Mouse (Mus musculus) spleen, adult 2 months (tissue): Measurements from ENCODE around the gene Med23. TPM values are rescaled to one million over a fixed set of nuclear protein-coding genes. Genes with fewer than 3 reads are reported as not detected.

Source experiments
- DNase-seq, 2 experiments: peaks; one replicate each; pipeline versions ENCODE4 v3.0.0 to v3.0.0-alpha.2; 2012 to 2021; ENCODE audit warnings: low spot score in 2 of 2, low read depth in 1 of 2
- H3K27ac ChIP-seq: fragments of 200-500 bp; 2 replicates; pipeline ENCODE4 v1.5.1; 2012; ENCODE audit warnings: low read length, inconsistent platforms; ENCODE audit not compliant: insufficient read depth
- H3K27me3 ChIP-seq: fragments of 200-500 bp; 2 replicates; pipeline ENCODE4 v1.6.1; 2012; ENCODE audit warnings: mild to moderate bottlenecking, moderate library complexity, low read length, inconsistent platforms; ENCODE audit not compliant: control insufficient read depth, insufficient read depth
- H3K36me3 ChIP-seq: fragments of 200-500 bp; 2 replicates; pipeline ENCODE4 v1.6.1; 2012; ENCODE audit warnings: mild to moderate bottlenecking, low read length, inconsistent platforms; ENCODE audit not compliant: control insufficient read depth, insufficient read depth
- H3K4me1 ChIP-seq: fragments of 200-500 bp; 2 replicates; pipeline ENCODE4 v1.6.1; 2011; ENCODE audit warnings: inconsistent platforms; ENCODE audit not compliant: control insufficient read depth, insufficient read depth, insufficient read length
- H3K4me3 ChIP-seq: fragments of 200-500 bp; 2 replicates; pipeline ENCODE4 v1.5.1; 2011; ENCODE audit warnings: mild to moderate bottlenecking, inconsistent platforms; ENCODE audit not compliant: insufficient read depth, insufficient read length; ENCODE audit errors: extremely low read depth
- CTCF ChIP-seq: fragments of 200-500 bp; IDR thresholded peaks from 2 replicates; pipeline ENCODE4 v1.5.1; 2011; ENCODE audit warnings: mild to moderate bottlenecking, inconsistent platforms; ENCODE audit not compliant: insufficient read depth, insufficient read length, insufficient replicate concordance; ENCODE audit errors: extremely low read depth
- POLR2A ChIP-seq: fragments of 200-500 bp; IDR thresholded peaks from 2 replicates; pipeline ENCODE4 v1.6.1; 2011; ENCODE audit warnings: low read depth, low read length, inconsistent platforms
- WGBS: fragments of 180-500 bp; shearing (Covaris S2); methylation state at CpG from one replicate; pipeline ENCODE4 v1.1.7; 2018; 5-methylcytosine and 5-hydroxymethylcytosine counted together
- polyA plus RNA-seq: library from polyadenylated mRNA; depleted of rRNA; stranded (reverse); fragments of >200 nt; gene quantifications from 2 replicates; pipeline ENCODE4 v1.2.3, GENCODE M21; 2012

Gene Med23
- polyA plus RNA-seq, 1 experiment, result 12.6 TPM

- no peak overlapping the region for H3K4me3 ChIP-seq
- no peak overlapping the region for H3K27ac ChIP-seq
- no peak for DNase-seq
- H3K4me1 ChIP-seq, result peaks cover 3% of the 10 kb centered on the region; the same call in 1 of the 2 replicates
- TF ChIP-seq CTCF (no peak), POLR2A (no peak)
- no peaks in the 10 kb centered on the region for H3K36me3 ChIP-seq
- 93% methylated on average over 7 of the region's 7 CpGs for WGBS
- no peaks in the 10 kb centered on the region for H3K27me3 ChIP-seq
Measured at GRCm38 (mm10) chr10:24825456-24826081, 44.2 kb upstream of the Med23 start.

- DNase-seq, result no peak
- no peak overlapping the region for H3K27ac ChIP-seq
- H3K36me3 ChIP-seq, result no peaks in the 10 kb centered on the region
- TF ChIP-seq POLR2A, result no peak
- no peak for TF ChIP-seq CTCF
- H3K27me3 ChIP-seq, result no peaks in the 10 kb centered on the region
- peaks cover 3% of the 10 kb centered on the region; the same call in 1 of the 2 replicates for H3K4me1 ChIP-seq
- no peak overlapping the region for H3K4me3 ChIP-seq
- 89% methylated on average over 6 of the region's 6 CpGs for WGBS
Measured at GRCm38 (mm10) chr10:24826130-24826529, 43.7 kb upstream of the Med23 start.

- no peak for TF ChIP-seq CTCF
- TF ChIP-seq POLR2A, result no peak
- Histone ChIP-seq H3K27me3 (no peaks in the 10 kb centered on the region), H3K27ac (no peak overlapping the region), H3K4me3 (no peak overlapping the region), H3K4me1 (peaks cover 3% of the 10 kb centered on the region; the same call in 1 of the 2 replicates), H3K36me3 (no peaks in the 10 kb centered on the region)
- 93% methylated on average over 4 of the region's 4 CpGs for WGBS
- DNase-seq, result no peak
Measured at GRCm38 (mm10) chr10:24828136-24828535, 41.6 kb upstream of the Med23 start.

- no peak for DNase-seq
- Histone ChIP-seq H3K36me3 (no peaks in the 10 kb centered on the region), H3K4me3 (no peak overlapping the region), H3K27me3 (no peaks in the 10 kb centered on the region), H3K4me1 (no peaks in the 10 kb centered on the region), H3K27ac (no peak overlapping the region)
- WGBS, result 78% methylated on average over 5 of the region's 5 CpGs
- TF ChIP-seq POLR2A (no peak), CTCF (no peak)
Measured at GRCm38 (mm10) chr10:24830448-24830847, 39.3 kb upstream of the Med23 start.

- WGBS, result 35% methylated on average over 14 of the region's 15 CpGs
- no peak overlapping the region for H3K4me3 ChIP-seq
- no peaks in the 10 kb centered on the region for H3K4me1 ChIP-seq
- H3K27ac ChIP-seq, result no peak overlapping the region
- no peak for DNase-seq
- TF ChIP-seq CTCF, result no peak
- TF ChIP-seq POLR2A, result no peak
- H3K36me3 ChIP-seq, result no peaks in the 10 kb centered on the region
- H3K27me3 ChIP-seq, result no peaks in the 10 kb centered on the region
Measured at GRCm38 (mm10) chr10:24831377-24832095, 38.2 kb upstream of the Med23 start.

DNA sequence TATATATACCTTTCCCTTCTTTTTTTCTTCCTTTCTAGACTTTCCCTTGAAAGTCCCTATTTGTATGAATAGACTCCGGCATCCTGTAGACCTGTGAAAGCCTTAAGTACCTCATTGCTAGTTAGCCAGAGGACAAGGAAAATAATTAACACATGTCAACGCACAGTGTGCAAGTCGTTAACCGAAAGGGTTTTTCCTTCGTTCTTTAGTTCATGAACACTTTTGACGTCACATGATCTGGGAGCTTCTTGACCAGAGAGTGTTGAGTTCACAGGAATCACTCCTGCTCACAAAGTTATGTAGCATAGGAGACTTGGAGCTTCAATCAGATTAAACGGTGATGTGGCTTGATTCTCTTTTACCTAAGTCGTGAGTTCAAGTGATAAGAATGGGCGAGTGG, 37.5 kb upstream of the Med23 start:
- Histone ChIP-seq H3K27me3 (no peaks in the 10 kb centered on the region), H3K27ac (no peak overlapping the region), H3K4me1 (no peaks in the 10 kb centered on the region), H3K4me3 (no peak overlapping the region), H3K36me3 (no peaks in the 10 kb centered on the region)
- TF ChIP-seq CTCF (no peak), POLR2A (no peak)
- DNase-seq, result no peak
- 93% methylated on average over 9 of the region's 9 CpGs for WGBS
